Mouse (Mus musculus): ENCODE data around the gene Pard3. TPM values are rescaled to one million over a fixed set of nuclear protein-coding genes. Genes with fewer than 3 reads are reported as not detected.

Gene Pard3
- total RNA-seq, 2 experiments from 2014 or later, result 54.0 to 58.1 TPM

- no peak for DNase-seq (ENCODE audit: low spot score in 2 of 2)
These were observed 18.8 kb downstream of the Pard3 start for GRCm38 (mm10) chr8:127082486-127082885.

- no peak for DNase-seq (ENCODE audit: low spot score in 2 of 2)
These were observed 20.9 kb downstream of the Pard3 start for GRCm38 (mm10) chr8:127084565-127084964.

GRCm38 (mm10) chr8:127087434-127087833 is 23.7 kb downstream of the Pard3 start:
- DNase-seq (ENCODE audit: low spot score in 2 of 2), result no peak

GRCm38 (mm10) chr8:127088372-127088771 is 24.7 kb downstream of the Pard3 start:
- DNase-seq (ENCODE audit: low spot score in 2 of 2), result no peak

GRCm38 (mm10) chr8:127089021-127089420 is 25.3 kb downstream of the Pard3 start:
- no peak for DNase-seq (ENCODE audit: low spot score in 2 of 2)

GRCm38 (mm10) chr8:127090435-127090834 is 26.7 kb downstream of the Pard3 start:
- DNase-seq (ENCODE audit: low spot score in 2 of 2), result no peak

GRCm38 (mm10) chr8:127091936-127092335 is 28.2 kb downstream of the Pard3 start:
- DNase-seq (ENCODE audit: low spot score in 2 of 2), result no peak

GRCm38 (mm10) chr8:127092383-127093112 is 28.9 kb downstream of the Pard3 start:
- DNase-seq (ENCODE audit: low spot score in 2 of 2), result no peak

GRCm38 (mm10) chr8:127093113-127093426 is 29.4 kb downstream of the Pard3 start:
- no peak for DNase-seq (ENCODE audit: low spot score in 2 of 2)

- DNase-seq (ENCODE audit: low spot score in 2 of 2), result no peak
These were observed 32.1 kb downstream of the Pard3 start for GRCm38 (mm10) chr8:127095763-127096162.

- DNase-seq (ENCODE audit: low spot score in 2 of 2), result no peak
These were observed 35.9 kb downstream of the Pard3 start for GRCm38 (mm10) chr8:127099439-127100090.

- no peak for DNase-seq (ENCODE audit: low spot score in 2 of 2)
These were observed 39.6 kb downstream of the Pard3 start for GRCm38 (mm10) chr8:127103256-127103655.

- no peak for DNase-seq (ENCODE audit: low spot score in 2 of 2)
These were observed 40.9 kb downstream of the Pard3 start for GRCm38 (mm10) chr8:127104616-127105015.

GRCm38 (mm10) chr8:127107928-127108327 is 44.2 kb downstream of the Pard3 start:
- no peak for DNase-seq (ENCODE audit: low spot score in 2 of 2)

GRCm38 (mm10) chr8:127113209-127113608 is 49.5 kb downstream of the Pard3 start:
- no peak for DNase-seq (ENCODE audit: low spot score in 2 of 2)

GRCm38 (mm10) chr8:127115837-127116236 is 52.1 kb downstream of the Pard3 start:
- DNase-seq (ENCODE audit: low spot score in 2 of 2), result no peak

- no peak for DNase-seq (ENCODE audit: low spot score in 2 of 2)
These were observed 54.7 kb downstream of the Pard3 start for GRCm38 (mm10) chr8:127118373-127118861.

- DNase-seq (ENCODE audit: low spot score in 2 of 2), result no peak
These were observed 59.7 kb downstream of the Pard3 start for GRCm38 (mm10) chr8:127123391-127123790.

- no peak for DNase-seq (ENCODE audit: low spot score in 2 of 2)
These were observed 61.1 kb downstream of the Pard3 start for GRCm38 (mm10) chr8:127124795-127125194.

GRCm38 (mm10) chr8:127125686-127126683 is 62.3 kb downstream of the Pard3 start:
- DNase-seq (ENCODE audit: low spot score in 2 of 2), result no peak

- no peak for DNase-seq (ENCODE audit: low spot score in 2 of 2)
These were observed 65.2 kb downstream of the Pard3 start for GRCm38 (mm10) chr8:127128781-127129396.

Measured in adrenal gland, postnatal 4 days (tissue).